Mouse (Mus musculus): ENCODE measurements at regions not wholly inside any gene's neighbourhood (a gene's known extent, or its start where the extent isn't known, plus 50 kb on each side); places are given as distances from the start of the nearest gene placed in this dataset.

- DNase-seq (ENCODE audit: low read depth, low spot score), result no peak
Measured at GRCm38 (mm10) chr2:146625166-146625751, 113.1 kb upstream of the Ralgapa2 start.

- no peak for DNase-seq (ENCODE audit: low read depth, low spot score)
Measured at GRCm38 (mm10) chr2:146626531-146626930, 114.4 kb upstream of the Ralgapa2 start.

GRCm38 (mm10) chr2:146630179-146630578, 118.0 kb upstream of the Ralgapa2 start:
- no peak for DNase-seq (ENCODE audit: low read depth, low spot score)

GRCm38 (mm10) chr2:146631098-146631497, 119.0 kb upstream of the Ralgapa2 start:
- no peak for DNase-seq (ENCODE audit: low read depth, low spot score)

- peak; percentile 58 for DNase-seq (ENCODE audit: low read depth, low spot score)
Measured at GRCm38 (mm10) chr2:146633329-146634070, 121.4 kb upstream of the Ralgapa2 start.

GRCm38 (mm10) chr2:146637573-146637972, 125.4 kb upstream of the Ralgapa2 start:
- DNase-seq (ENCODE audit: low read depth, low spot score), result no peak

GRCm38 (mm10) chr2:146646237-146646972, 134.3 kb upstream of the Ralgapa2 start:
- no peak for DNase-seq (ENCODE audit: low read depth, low spot score)

- DNase-seq (ENCODE audit: low read depth, low spot score), result no peak
Measured at GRCm38 (mm10) chr2:146646973-146647282, 134.8 kb upstream of the Ralgapa2 start.

GRCm38 (mm10) chr2:146661346-146661745, 149.2 kb upstream of the Ralgapa2 start:
- no peak for DNase-seq (ENCODE audit: low read depth, low spot score)

- DNase-seq (ENCODE audit: low read depth, low spot score), result no peak
Measured at GRCm38 (mm10) chr2:146672761-146673160, 160.6 kb upstream of the Ralgapa2 start.

- no peak for DNase-seq (ENCODE audit: low read depth, low spot score)
Measured at GRCm38 (mm10) chr2:146681979-146682378, 169.8 kb upstream of the Ralgapa2 start.

- DNase-seq (ENCODE audit: low read depth, low spot score), result no peak
Measured at GRCm38 (mm10) chr2:146685854-146686507, 169.7 kb upstream of the Kiz start.

GRCm38 (mm10) chr2:146688544-146688943, 167.1 kb upstream of the Kiz start:
- DNase-seq (ENCODE audit: low read depth, low spot score), result no peak

GRCm38 (mm10) chr2:146693484-146693883, 162.2 kb upstream of the Kiz start:
- DNase-seq (ENCODE audit: low read depth, low spot score), result no peak

- no peak for DNase-seq (ENCODE audit: low read depth, low spot score)
Measured at GRCm38 (mm10) chr2:146694041-146694440, 161.6 kb upstream of the Kiz start.

GRCm38 (mm10) chr2:146696277-146696676, 159.4 kb upstream of the Kiz start:
- no peak for DNase-seq (ENCODE audit: low read depth, low spot score)

- DNase-seq (ENCODE audit: low read depth, low spot score), result no peak
Measured at GRCm38 (mm10) chr2:146696727-146697126, 158.9 kb upstream of the Kiz start.

GRCm38 (mm10) chr2:146710676-146711075, 145.0 kb upstream of the Kiz start:
- no peak for DNase-seq (ENCODE audit: low read depth, low spot score)

GRCm38 (mm10) chr2:146721184-146721715, 134.4 kb upstream of the Kiz start:
- DNase-seq (ENCODE audit: low read depth, low spot score), result no peak

GRCm38 (mm10) chr2:146722351-146723025, 133.2 kb upstream of the Kiz start:
- no peak for DNase-seq (ENCODE audit: low read depth, low spot score)

- no peak for DNase-seq (ENCODE audit: low read depth, low spot score)
Measured at GRCm38 (mm10) chr2:146723172-146723571, 132.5 kb upstream of the Kiz start.
